Mouse (Mus musculus) C2C12 (cell line): ENCODE results near the gene Tyw1.

Experiments used
- CEBPB ChIP-seq: IDR thresholded peaks from one replicate; pipeline ENCODE4 v1.6.1; 2011; ENCODE audit warnings: low read depth, mild to moderate bottlenecking, control low read depth, moderate library complexity
- CTCF ChIP-seq: IDR thresholded peaks from one replicate; pipeline ENCODE4 v1.5.1; 2011; ENCODE audit not compliant: control insufficient read depth, insufficient read depth, insufficient read length
- MAX ChIP-seq: IDR thresholded peaks from one replicate; pipeline ENCODE4 v1.6.1; 2011; ENCODE audit warnings: mild to moderate bottlenecking, control low read depth
- MYOD1 ChIP-seq: IDR thresholded peaks from one replicate; pipeline ENCODE4 v1.6.1; 2011; ENCODE audit warnings: low read depth; ENCODE audit not compliant: control insufficient read depth, insufficient read length
- MYOG ChIP-seq: IDR thresholded peaks from one replicate; pipeline ENCODE4 v1.6.1; 2011; ENCODE audit not compliant: control insufficient read depth, insufficient read length; ENCODE audit errors: extremely low read depth
- USF1 ChIP-seq: IDR thresholded peaks from one replicate; pipeline ENCODE4 v1.6.1; 2011; ENCODE audit warnings: low read depth, mild to moderate bottlenecking, control low read depth, moderate library complexity

GRCm38 (mm10) chr5:130327615-130328263, 72.3 kb downstream of the Tyw1 start:
- TF ChIP-seq MAX (no peak), CTCF (no peak), MYOD1 (no peak), CEBPB (no peak), MYOG (no peak), USF1 (no peak)
